Mouse (Mus musculus) megakaryocyte progenitor cell, adult 5-6 weeks (primary cell): ENCODE results near the gene Nfu1. TPM values are rescaled to one million over a fixed set of nuclear protein-coding genes. Genes with fewer than 3 reads are reported as not detected.
A peak's percentile ranks its signal among the peaks of the same experiment; 100 is the strongest.

ENCODE experiments used
- ATAC-seq: replicated peaks from 2 replicates; pipeline ENCODE4 v1.8.0; 2016; ENCODE audit warnings: mild to moderate bottlenecking, moderate TSS enrichment, inconsistent platforms; ENCODE audit not compliant: poor library complexity
- total RNA-seq, 2 experiments: library from RNA; stranded (forward) in 1 of 2; stranded (reverse) in 1 of 2; fragments of 157-497, 149-512 nt in 1 of 2; fragments of 200-1000 nt in 1 of 2; gene quantifications; 2 replicates each; pipeline versions ENCODE4 v1.2.3 to v1.2.4; 2015 to 2017

Gene Nfu1
- 104 and 108 TPM in 2 replicates for total RNA-seq (2015)
- total RNA-seq (2017) = 76.0 and 86.0 TPM in 2 replicates

DNA sequence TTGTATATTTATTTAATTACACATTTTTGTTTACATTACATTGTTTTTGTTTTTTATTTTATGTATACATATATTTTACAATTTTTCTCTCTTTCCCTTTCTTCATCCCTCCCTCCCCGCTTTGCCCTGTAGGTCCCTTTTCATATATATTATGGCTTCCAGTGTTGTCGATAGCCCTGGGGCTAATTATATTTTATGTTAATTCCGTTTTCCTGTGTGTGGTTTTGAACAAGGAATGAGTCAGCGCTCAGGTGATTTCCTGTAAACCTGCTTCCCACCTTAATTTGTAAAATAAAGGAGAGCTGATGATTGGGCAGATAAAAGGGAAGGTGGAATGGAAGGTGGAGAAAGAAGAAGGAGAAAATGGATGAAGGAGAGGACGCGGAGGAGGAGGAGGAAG lies at the start of gene Nfu1:
Gene Nfu1 (plus strand): TSS at position 350 of the 400 bp plus-strand sequence.
- ATAC-seq = no peak

DNA sequence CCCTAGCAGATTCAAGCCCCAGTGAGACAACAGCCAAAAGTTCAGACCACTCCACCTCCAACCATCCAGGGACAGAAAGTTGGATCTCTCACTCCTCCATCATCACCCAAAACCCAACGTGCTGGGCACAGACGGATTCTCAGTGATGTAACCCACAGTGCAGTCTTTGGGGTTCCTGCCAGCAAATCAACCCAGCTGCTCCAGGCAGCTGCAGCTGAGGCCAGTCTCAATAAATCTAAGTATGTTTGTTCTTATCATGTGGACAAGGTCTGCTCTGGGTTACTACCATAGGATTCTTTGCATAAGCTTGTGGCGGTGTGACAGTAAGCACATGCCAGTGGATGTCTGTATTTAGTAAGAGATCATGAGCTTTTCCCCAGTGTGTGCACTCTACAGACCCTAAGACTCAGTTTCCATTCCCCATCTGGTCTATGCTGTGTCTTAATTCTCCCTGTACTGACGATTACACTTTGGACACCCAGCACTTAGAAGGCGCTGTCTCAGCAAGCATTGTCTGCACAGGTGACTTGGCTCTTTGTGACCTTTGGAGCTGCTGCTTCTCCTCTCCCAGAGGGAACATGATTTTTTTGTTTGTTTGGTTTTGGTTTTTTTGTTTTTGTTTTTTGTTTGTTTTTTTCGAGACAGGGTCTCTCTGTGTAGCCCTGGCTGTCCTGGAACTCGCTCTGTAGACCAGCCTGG lies 44.9 kb upstream of the Nfu1 start:
- no peak for ATAC-seq

DNA sequence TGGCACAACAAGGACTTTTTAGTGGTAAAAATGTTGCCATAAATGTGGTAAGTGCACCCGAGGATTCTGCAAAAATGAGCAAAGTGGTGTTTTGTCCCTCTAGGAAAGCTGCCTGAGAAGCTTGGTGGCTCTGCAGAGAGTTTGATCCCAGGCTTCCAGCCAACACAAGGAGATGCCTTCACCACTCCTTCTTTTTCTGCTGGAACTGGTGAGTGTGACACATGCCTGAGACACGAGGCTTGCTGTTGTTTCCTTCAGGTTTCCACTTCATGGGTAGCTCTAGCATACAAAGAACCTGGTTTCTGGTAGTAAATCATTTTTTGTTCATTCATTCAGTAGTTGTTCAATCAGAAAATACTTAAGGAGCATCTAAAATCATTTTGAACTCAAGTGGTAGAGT lies 41.9 kb upstream of the Nfu1 start:
- ATAC-seq = no peak

GRCm38 (mm10) chr6:86973956-86974355 lies 35.1 kb upstream of the Nfu1 start:
- no peak for ATAC-seq

DNA sequence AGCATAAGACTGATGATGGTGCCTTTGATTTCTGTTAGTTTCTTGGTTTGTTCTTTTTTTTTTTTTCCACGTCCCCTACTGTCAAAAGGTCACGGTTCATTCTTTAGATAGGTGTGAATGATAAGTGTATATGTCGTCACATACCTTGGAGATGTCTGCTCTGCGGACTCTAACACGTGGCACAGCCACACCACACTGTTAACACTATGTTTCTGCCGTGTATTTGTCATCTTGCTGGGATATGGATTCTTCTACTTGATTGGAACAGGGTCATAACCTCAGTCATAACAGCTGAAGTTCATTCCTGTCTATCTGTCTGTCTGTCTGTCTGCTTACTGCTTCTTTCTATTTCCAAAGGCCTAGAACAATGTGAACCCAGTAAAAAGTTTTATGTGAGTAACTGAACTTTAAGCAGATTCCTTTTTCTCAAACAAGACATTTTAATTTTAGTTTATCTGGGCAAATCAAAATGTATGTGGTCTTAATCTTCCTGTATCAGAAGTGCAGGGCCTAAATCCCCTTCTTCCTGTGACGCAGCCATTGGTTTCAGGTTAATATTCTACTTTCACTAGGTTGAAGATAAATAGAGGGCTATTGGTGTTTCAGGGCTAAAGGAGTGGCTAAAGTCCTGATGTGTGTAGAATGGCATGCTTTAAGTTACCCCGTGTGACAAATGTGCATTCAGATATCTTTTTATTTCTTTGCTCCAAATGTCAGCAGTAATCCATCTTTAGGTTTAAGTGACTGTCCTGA lies 30.7 kb upstream of the Nfu1 start:
- no peak for ATAC-seq

GRCm38 (mm10) chr6:86978909-86979265 lies 30.1 kb upstream of the Nfu1 start:
- no peak for ATAC-seq

DNA sequence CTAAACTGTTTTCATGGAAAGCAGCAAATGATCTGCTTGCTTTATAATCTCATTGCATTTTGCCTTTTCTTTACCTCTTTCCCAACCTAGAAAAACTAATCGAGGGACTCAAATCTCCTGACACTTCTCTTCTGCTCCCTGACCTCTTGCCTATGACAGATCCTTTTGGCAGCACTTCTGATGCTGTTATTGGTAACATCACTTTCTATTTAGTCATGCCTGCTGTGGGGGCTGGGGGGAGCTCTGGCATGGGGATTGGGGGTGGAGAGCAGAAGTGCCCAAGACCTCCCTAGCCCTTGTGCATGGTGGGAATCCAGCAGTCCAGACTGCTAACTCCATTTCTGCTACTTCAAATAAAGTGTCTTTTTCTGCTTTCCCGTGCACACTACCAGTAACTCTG lies 27.8 kb upstream of the Nfu1 start:
- ATAC-seq = no peak

DNA sequence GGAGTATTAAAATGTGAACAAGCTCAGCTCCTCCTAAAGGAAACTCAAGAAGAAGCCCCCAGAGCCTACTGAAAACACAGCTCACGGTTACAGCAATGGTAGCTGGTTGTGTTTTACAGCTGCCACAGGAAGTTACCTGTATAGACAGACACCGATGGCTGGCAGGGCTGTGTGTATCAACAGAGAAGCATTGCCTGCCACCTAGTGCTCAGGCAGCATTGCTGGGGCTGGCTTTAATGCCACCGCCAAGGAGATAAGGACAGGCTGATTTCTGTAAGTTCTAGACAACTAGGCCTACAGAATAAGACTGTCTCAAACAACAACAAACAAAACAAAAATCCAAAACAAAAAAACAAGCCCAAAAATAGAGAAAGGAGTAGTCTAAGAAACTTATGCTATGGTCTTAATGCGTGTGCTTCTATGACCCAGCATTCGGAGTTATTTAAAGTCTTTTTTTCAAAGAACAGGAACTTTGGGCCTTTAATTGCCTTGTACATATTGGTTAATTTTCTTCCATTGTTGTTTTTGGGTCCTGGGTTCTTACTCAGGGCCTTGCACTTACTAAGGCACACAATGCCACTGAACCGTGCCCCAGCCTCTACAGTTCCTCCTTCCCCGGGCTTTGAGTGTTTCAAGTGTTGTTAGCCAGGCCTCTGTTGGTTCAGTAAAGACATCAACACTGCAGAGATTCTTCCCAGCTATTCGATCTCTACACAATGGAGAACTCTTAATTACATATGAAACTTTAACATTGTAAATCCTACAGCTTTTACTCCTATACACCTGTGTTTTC lies 23.5 kb upstream of the Nfu1 start:
- ATAC-seq = 0 out of 2 replicates have a peak, but pooled peaks have one; percentile 23

DNA sequence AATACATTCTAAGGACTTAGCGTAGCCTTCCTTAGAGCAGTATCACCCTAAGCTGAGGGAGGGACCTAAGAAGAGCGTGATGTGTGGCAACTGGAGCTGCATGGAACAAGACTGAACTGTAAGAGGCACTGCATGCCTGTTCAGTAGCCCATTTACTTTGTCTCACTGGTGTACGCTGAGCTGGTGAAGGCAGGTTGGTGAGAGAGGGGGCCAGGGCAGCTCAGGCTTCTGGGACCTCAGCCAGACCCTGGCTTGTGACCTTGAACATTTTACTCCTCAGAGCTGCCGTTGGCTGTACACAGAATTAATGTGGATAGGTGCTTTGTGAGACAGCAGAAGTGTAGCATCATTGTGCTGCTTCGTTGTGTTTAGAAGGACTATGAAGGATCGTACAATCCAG lies 19.5 kb upstream of the Nfu1 start:
- no peak for ATAC-seq

DNA sequence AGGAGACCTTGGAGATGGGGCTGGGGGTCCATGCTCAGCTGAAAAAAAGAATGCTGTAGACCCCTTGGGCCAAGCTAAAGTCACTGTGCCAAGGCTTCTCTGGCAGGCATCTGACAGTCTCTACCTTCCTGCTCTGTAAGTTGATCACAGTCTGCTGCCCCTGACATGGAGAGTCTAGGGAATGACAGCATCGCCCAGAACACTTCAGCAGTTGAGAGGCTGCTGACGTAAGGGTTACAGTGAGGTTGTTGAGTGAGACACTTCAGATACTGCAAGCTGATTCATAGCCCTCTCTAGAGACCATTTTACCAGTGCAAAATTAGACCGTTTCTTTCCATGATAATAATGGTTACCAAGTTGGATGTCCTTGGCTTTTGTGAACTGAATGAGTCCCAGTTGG lies 18.0 kb upstream of the Nfu1 start:
- ATAC-seq = no peak

DNA sequence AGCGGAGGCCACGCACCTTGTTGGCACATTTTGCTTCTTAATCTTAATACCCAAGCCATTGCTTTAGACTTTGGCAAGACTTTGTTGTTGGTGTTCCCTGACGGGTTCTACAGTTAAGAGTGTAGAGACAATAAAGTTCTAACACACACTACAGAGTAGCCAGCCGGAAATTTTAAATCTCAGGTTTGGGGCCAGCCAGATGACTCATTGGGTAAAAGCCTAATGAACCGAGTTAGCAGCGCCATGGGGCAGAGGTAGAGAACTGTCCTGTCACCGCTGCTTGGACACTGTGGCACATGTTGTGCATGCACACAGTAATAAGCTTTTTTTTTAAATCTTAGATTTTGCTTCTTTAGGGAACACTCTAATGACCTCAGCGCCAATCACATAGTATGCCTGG lies 16.7 kb upstream of the Nfu1 start:
- ATAC-seq = no peak

GRCm38 (mm10) chr6:86994254-86994653 lies 14.8 kb upstream of the Nfu1 start:
- ATAC-seq = 0 out of 2 replicates have a peak, but pooled peaks have one; percentile 37

DNA sequence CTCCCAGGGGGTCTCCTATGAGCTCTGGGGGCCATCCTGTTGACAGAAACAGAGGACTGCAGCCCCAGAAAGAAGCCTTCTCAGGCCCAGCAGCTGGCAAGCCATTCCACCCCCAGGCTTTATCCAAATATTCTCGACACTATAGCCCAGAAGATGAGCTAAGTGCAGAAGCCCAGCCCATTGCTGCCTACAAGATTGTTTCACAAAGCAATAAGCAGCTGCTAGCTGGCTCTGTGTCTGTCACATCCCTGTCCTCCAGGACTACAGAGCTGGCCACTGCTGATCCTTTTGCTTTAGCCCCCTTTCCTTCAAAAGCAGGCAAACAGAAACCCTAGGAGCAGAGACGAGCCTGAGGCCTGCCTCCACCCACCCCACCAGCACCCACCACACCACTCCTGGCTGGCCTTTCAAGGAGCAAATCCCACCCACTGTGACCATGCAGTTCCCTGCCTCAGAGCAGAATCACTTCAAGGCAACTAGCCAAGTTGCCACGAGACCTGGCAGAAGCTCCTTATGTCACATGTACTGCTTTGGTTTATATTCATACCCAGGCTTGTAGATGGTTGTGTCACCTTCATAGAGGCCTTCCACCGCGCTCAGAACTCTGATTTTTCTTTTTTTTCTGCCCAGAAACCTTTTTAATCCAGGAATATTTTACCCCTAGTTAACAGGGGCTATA lies 12.3 kb upstream of the Nfu1 start:
- no peak for ATAC-seq

DNA sequence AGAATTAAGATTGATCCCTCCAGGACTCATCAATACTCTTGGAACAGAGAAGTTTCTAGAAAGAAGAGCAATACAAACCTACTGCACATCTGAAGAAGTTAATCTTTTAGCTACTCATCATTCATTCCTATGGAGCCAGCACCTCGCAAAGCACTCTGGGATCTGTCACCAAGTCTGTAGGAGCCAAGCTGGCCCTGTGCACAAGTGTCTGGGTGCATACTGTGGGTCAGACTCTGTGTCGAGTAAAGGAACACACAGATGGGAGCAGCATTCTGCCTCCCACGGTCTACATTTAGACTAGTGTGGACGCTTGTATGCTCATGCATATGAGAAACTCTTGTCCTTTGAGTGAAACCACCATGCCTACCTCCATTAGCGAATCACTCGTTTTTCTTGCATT lies 11.7 kb upstream of the Nfu1 start:
- ATAC-seq = no peak

- ATAC-seq = no peak
Measured at GRCm38 (mm10) chr6:87001995-87002394, 7.0 kb upstream of the Nfu1 start.

DNA sequence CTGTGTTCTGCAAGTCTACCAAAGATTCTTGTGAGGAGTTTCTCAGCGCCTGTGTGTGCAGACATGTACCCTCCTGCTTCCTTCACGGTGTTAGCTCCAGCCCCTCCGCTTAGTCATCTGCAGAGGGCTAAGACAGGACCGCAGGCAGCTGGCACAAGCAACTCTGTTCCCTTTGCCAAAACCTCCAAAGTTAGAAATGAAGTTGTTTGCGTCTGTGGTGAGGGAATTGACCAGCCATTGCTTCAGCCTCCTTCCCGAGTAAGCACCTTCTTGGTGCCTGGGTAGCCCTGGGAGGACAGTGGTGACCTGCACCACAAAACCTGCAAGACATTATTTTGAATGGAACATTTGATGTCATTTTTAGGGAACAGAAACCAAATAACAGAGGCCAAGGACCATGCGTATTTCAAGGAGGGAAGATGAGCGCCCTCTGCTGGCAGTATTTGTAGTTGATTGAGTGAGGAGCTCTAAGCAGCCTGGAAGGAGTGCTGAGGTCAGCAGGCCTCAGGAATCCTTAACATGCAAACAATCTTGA lies 6.4 kb upstream of the Nfu1 start:
- peak; percentile 94 for ATAC-seq

DNA sequence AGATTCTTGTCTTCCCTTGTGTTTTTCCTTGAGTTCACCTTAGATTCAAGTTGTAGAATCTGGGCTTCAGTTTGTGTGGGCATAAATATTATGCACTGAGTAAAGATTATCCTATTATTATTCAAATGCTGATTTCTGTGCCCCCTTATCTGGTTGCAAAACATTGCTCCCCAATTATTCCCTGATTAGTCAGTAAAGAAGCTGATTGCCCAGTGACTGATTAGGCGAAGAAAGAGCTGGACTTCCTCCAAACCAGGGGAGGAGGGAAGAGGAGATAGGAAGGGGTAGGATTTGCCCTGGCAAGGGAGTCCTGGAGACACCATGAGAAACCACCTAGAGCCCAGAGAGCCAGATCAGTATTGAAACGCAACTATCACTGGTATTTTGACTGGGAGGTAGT lies 4.9 kb upstream of the Nfu1 start:
- ATAC-seq = no peak

GRCm38 (mm10) chr6:87005577-87005976 lies 3.5 kb upstream of the Nfu1 start:
- ATAC-seq = no peak

GRCm38 (mm10) chr6:87009692-87010328 lies 774 bp downstream of the Nfu1 start:
- peak; percentile 98 for ATAC-seq

GRCm38 (mm10) chr6:87016916-87017315 lies 7.9 kb downstream of the Nfu1 start:
- peak; percentile 81 for ATAC-seq
